Mouse (Mus musculus) cerebellum, adult (tissue): Measurements from ENCODE around the gene Eid2.
"Not testable (repeated sequence)": the region's sequence is repeated elsewhere in the genome, so short reads cannot be mapped to it uniquely, and the experiment has no call there.

ENCODE experiments used
- ATAC-seq: cut with Nextera tagmentation; 2 replicates; pipeline ENCODE4 v1.9.2; 2017; ENCODE audit warnings: mild to moderate bottlenecking, moderate library complexity, mixed read lengths; ENCODE audit not compliant: insufficient number of reproducible peaks, low FRiP score, low TSS enrichment

Gene Eid2

GRCm38 (mm10) chr7:28267129-28268041 lies at the start of gene Eid2:
Gene Eid2 (plus strand): TSS chr7:28267881.
- ATAC-seq: peak; percentile 85; the same call in 1 of the 2 replicates

- ATAC-seq: not testable (repeated sequence)
These were observed 48.5 kb upstream of the Eid2 start for GRCm38 (mm10) chr7:28218951-28219740.

- ATAC-seq: not testable (repeated sequence)
These were observed 40.8 kb upstream of the Eid2 start for GRCm38 (mm10) chr7:28226836-28227235.

- ATAC-seq: not testable (repeated sequence)
These were observed 40.3 kb upstream of the Eid2 start for GRCm38 (mm10) chr7:28227421-28227820.

- ATAC-seq: not testable (repeated sequence)
These were observed 23.7 kb upstream of the Eid2 start for GRCm38 (mm10) chr7:28243943-28244342.

DNA sequence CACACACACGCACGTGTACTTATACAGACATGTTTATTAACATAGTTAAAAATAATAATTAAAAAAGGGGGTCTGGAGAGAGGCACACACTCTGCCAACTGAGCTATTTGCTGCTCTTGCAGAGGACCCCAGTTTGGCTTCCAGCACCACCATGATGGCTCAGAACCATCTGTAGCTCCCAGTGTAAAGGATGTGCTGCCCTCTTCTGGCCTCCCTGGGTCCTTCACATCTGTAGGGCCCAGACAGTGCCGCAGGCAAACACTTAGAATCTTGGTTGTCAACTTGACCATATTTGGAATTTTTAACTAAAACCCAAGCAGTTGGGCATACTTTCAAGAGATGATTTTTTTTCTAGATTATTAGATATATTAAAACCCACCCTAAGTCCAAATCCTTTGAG lies 18.7 kb upstream of the Eid2 start:
- no peak for ATAC-seq

- no peak for ATAC-seq
These were observed 15.7 kb upstream of the Eid2 start for GRCm38 (mm10) chr7:28251976-28252375.

DNA sequence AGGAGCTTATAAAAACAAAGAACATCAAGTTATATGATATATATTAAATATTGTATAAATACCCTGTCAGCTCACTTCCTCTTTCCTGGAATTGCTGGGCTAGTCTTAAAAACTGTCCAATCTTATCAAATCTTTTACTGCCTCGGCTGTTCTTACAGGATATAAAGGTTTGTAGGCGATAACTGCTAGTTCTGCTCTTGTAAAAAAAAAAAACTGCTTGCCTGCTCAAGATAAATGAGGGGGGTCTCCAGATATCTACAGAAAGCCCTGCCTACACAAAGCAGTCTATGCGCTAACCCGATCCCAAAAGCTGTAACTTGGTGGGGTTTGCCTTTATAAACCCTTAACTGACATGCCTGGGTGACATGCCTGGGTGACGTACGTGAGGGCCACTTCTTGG lies 13.1 kb upstream of the Eid2 start:
- no peak for ATAC-seq

- ATAC-seq: no peak
These were observed 12.2 kb upstream of the Eid2 start for GRCm38 (mm10) chr7:28255476-28255875.

DNA sequence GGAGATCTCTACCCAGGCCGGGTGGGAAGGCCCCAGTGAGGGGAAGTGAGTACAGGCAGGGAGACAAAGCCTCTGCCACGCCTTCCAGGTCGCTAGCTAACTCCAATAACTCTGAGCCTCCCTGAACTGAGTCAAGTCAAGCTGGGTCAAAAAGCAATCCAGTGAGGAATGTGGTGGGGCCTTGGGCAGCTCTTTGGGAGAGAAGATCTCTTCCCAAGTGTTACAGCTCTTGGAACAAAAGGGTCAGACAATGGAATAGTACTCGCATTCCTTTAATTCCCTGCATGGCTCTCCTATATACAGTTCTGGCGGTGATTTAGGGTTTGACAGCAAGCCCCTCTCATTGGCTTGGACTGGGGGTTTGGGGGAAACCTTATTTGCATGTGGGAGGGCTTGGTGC lies 4.8 kb upstream of the Eid2 start:
- ATAC-seq: no peak

- ATAC-seq: no peak
These were observed 3.9 kb upstream of the Eid2 start for GRCm38 (mm10) chr7:28263786-28264185.

DNA sequence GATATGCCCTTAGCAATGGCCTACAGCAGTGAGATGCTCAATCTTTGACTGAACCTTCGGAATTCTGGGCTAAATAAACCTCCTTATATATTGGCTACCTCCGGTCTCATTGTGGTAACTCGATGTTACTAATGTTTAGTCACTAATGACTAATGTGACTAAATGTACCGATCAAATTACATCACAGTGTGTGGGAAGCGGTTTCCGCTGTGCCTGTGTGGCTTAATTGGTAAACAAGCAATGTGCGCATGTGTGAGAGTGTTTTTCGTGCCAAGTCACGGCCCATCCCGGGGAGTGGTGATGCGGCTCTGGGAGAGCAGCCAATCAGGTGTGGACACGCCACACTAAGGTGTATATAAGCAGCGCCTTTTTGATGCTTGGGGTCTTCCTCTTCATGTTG lies 2.3 kb upstream of the Eid2 start:
- no peak for ATAC-seq

DNA sequence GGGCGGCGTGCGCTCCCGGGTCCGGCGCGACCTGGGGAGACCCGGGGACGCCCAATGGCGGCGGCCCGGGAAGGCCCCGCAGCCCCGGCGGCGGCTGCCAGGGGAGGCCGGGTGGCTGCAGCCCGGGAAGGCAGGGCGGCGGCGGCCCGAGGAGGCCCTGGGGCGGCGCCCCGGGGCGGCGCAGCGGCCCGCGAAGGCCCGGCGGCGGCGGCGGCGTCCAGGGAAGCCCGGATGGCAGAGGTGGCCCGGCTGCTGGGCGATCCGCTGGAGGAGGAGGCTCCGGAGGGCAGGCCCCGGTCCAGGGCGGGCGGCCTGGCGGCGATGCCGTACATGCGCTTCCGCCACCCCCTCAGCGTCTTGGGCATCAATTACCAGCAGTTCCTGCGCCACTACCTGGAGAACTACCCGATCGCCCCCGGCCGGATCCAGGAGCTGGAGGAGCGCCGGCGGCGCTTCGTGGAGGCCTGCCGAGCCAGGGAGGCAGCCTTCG lies 406 bp downstream of the Eid2 start:
- ATAC-seq: peak; percentile 58; the same call in 1 of the 2 replicates

GRCm38 (mm10) chr7:28268576-28268975 lies 895 bp downstream of the Eid2 start:
- no peak for ATAC-seq

DNA sequence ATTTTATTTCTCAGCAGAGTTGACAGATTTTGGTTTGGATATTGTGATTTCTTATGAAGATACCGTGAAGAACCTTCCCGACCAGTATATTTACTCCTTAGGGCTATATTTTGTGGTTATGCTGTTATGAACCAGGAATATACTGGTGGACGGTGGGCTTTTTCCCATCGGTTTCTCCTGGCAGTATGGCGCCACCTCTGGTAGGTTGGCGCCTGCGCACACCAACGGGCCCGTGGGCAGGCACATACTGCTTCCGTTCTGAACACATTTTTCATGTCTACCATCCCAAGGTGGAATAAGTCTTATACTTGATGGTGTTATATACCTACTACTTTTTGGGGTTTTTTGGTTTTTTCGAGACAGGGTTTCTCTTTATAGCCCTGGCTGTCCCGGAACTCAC lies 1.7 kb downstream of the Eid2 start:
- ATAC-seq: no peak

- no peak for ATAC-seq
These were observed 4.1 kb downstream of the Eid2 start for GRCm38 (mm10) chr7:28271761-28272160.

DNA sequence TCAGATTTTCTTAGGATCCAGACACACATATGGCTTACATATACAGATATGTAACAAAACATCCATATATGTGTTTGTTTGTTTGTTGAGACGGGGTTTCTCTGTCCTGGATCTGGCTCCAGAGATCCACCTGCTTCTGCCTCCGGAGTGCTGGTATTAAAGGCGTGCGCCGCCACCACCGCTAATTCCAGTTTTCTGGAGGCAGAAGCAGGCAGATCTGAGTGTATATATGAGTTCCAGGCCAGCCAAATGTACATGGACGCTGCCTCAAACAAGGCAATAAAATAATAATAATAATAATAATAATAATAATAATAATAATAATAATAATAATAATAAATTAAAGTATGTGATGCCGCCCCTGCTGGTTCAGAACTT lies 9.5 kb downstream of the Eid2 start:
- ATAC-seq: no peak

- ATAC-seq: peak; percentile 74
These were observed 10.1 kb downstream of the Eid2 start, which contains the start of gene Eid2b for GRCm38 (mm10) chr7:28277615-28278278. Gene Eid2b (plus strand): TSS chr7:28277739.

GRCm38 (mm10) chr7:28278279-28278652 lies 10.6 kb downstream of the Eid2 start:
- no peak for ATAC-seq

DNA sequence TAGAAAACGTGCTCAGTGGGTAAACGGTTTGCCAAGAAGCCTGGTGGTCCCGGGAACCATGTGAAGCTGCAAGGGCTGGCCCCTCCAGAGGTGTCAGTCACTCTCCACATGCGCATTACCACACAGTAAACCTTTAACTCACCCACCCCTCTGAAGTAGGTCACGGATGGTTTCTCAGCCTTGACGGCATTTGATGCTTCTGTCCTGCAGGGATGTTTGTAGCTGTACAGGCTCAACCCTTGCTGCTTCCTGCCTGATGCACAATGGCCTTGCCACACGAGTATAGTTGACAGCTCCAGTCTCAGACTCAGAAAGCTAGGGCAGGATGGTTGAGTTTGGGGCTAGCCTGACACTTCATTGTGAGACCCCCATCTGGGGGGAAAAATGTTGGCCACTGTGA lies 12.9 kb downstream of the Eid2 start:
- no peak for ATAC-seq

GRCm38 (mm10) chr7:28290165-28290564 lies 22.5 kb downstream of the Eid2 start:
- no peak for ATAC-seq
